In genomic region chr8:70376275-70376741, GRCm38 (mm10) we compare ENCODE assay signal across 8 mouse cellular contexts. TPM values are rescaled to one million over a fixed set of nuclear protein-coding genes. Genes with fewer than 3 reads are reported as not detected.
DNase-seq lines count a peak whose midpoint lies in the region; ATAC-seq lines count a peak whose summit lies in the region.

No protein-coding gene starts in this region.

- no peak overlapping the region for H3K27ac ChIP-seq in heart, embryonic 10.5 days
- H3K27ac ChIP-seq in hindbrain, embryonic 13.5 days = no peak overlapping the region

- no peaks in the 10 kb centered on the region for H3K9me3 ChIP-seq in heart, embryonic 10.5 days
- H3K9me3 ChIP-seq in hindbrain, embryonic 13.5 days = no peaks in the 10 kb centered on the region

- H3K4me1 ChIP-seq in heart, embryonic 10.5 days = peaks cover 40% of the 10 kb centered on the region
- peaks cover 27% of the 10 kb centered on the region for H3K4me1 ChIP-seq in hindbrain, embryonic 13.5 days (replicated peaks)

- no peak for DNase-seq in heart, embryonic 10.5 days (ENCODE audit: low spot score)
- no peak for DNase-seq in heart, postnatal 14 days
- peak; percentile 50 for DNase-seq in ES-CJ7 (ENCODE audit: low read depth, low spot score)
- DNase-seq in lung, postnatal 36 days = peak; percentile 42
- no peak for DNase-seq in urinary bladder, adult 2 months (ENCODE audit: low spot score)
- DNase-seq in adrenal gland, adult 18-20 months (ENCODE audit: low spot score in 2 of 2) = no peak
- DNase-seq in layer of hippocampus, adult 9-10 months (ENCODE audit: low spot score) = no peak

- 9% methylated on average over 37 of the region's 37 CpGs for WGBS in heart, embryonic 10.5 days
- 6% methylated on average over 37 of the region's 37 CpGs for WGBS in hindbrain, embryonic 13.5 days

- intact Hi-C loops in heart, postnatal 14 days (cut with DNase I) = no loop called here

- no peaks in the 10 kb centered on the region for H3K36me3 ChIP-seq in heart, embryonic 10.5 days
- no peaks in the 10 kb centered on the region for H3K36me3 ChIP-seq in hindbrain, embryonic 13.5 days

- H3K4me3 ChIP-seq in heart, embryonic 10.5 days = peak overlapping the region; percentile 30
- peak overlapping the region; percentile 10; the same call in 1 of the 2 replicates for H3K4me3 ChIP-seq in hindbrain, embryonic 13.5 days

- H3K9ac ChIP-seq in hindbrain, embryonic 13.5 days = 0 out of 2 replicates have a peak overlapping the region, but pooled peaks have one; percentile 46

- H3K27me3 ChIP-seq in heart, embryonic 10.5 days (ENCODE audit: insufficient read depth, poor library complexity, severe bottlenecking) = peaks cover 98% of the 10 kb centered on the region
- peaks cover 95% of the 10 kb centered on the region for H3K27me3 ChIP-seq in hindbrain, embryonic 13.5 days

- ATAC-seq in hindbrain, embryonic 13.5 days (ENCODE audit: low FRiP score) = no peak

- peak overlapping the region; percentile 3; the same call in 1 of the 2 replicates for H3K4me2 ChIP-seq in hindbrain, embryonic 13.5 days

RNA-seq across cellular contexts. Expression of gene Comp, which starts 3.0 kb away (rescaled TPM):
- polyA plus RNA-seq in heart, embryonic 10.5 days (2016; fragmentation: Nextera tagmentation; extraction: Ambion mirVana) = 0.43 and 1.2 TPM in 2 replicates
- 1 to 10 TPM; 2.4 to 3.8 TPM for total RNA-seq in heart, postnatal 14 days (2021)
- polyA plus RNA-seq in hindbrain, embryonic 13.5 days (2015; fragmentation: Nextera tagmentation; extraction: Ambion mirVana) = 0.14 and 0.96 TPM in 2 replicates
- 0.22 and 0.23 TPM in 2 replicates for polyA plus RNA-seq in urinary bladder, adult 2 months (2012; rRNA removed)
- under 1 TPM in 1 of 2 experiments, not detected in 1; 0.35 TPM for total RNA-seq in adrenal gland, adult 18-20 months (2021)

RNA-seq across cellular contexts. Expression of gene Upf1, which starts 23.2 kb away (rescaled TPM):
- polyA plus RNA-seq in heart, embryonic 10.5 days (2016; fragmentation: Nextera tagmentation; extraction: Ambion mirVana) = 14.5 and 19.8 TPM in 2 replicates
- 10 to 100 TPM; 41.3 to 44.0 TPM for total RNA-seq in heart, postnatal 14 days (2021)
- 14.4 and 15.9 TPM in 2 replicates for polyA plus RNA-seq in hindbrain, embryonic 13.5 days (2015; fragmentation: Nextera tagmentation; extraction: Ambion mirVana)
- 16.4 and 30.5 TPM in 2 replicates for polyA plus RNA-seq in urinary bladder, adult 2 months (2012; rRNA removed)
- total RNA-seq in adrenal gland, adult 18-20 months (2021) = 10 to 100 TPM; 64.0 to 70.2 TPM

RNA-seq across cellular contexts. Expression of gene Gdf1, which starts 46.7 kb away (rescaled TPM):
- 1.9 and 4.2 TPM in 2 replicates for polyA plus RNA-seq in heart, embryonic 10.5 days (2016; fragmentation: Nextera tagmentation; extraction: Ambion mirVana)
- total RNA-seq in heart, postnatal 14 days (2021) = not detected
- 1.2 and 2.6 TPM in 2 replicates for polyA plus RNA-seq in hindbrain, embryonic 13.5 days (2015; fragmentation: Nextera tagmentation; extraction: Ambion mirVana)
- polyA plus RNA-seq in urinary bladder, adult 2 months (2012; rRNA removed) = 0.74 and 1.3 TPM in 2 replicates
- total RNA-seq in adrenal gland, adult 18-20 months (2021) = not detected

Comparison
In these comparisons a context has a peak if more than half of its experiments do, and no peak if none do; other contexts are left out.
1. DNase-seq: peak in ES-CJ7 (single experiment) and lung, postnatal 36 days (single experiment); none in heart, embryonic 10.5 days (single experiment), heart, postnatal 14 days (0 of 2), urinary bladder, adult 2 months (single experiment), adrenal gland, adult 18-20 months (0 of 2) and layer of hippocampus, adult 9-10 months (single experiment).